Mouse (Mus musculus) lung, embryonic 14.5 days (tissue): ENCODE measurements around the gene Spout1. TPM values are rescaled to one million over a fixed set of nuclear protein-coding genes. Genes with fewer than 3 reads are reported as not detected.

Experiments
- ATAC-seq: fragments of 200-750 bp; cut with Nextera tagmentation; 2 replicates; pipeline ENCODE4 v1.8.0; 2017; ENCODE audit warnings: mild to moderate bottlenecking, moderate TSS enrichment, moderate library complexity; ENCODE audit not compliant: insufficient read depth
- DNase-seq: peaks from one replicate; pipeline ENCODE4 v3.0.0-alpha.2; 2015
- H3K27ac ChIP-seq: fragments of 300-500 bp; sonication (generic); 2 replicates; pipeline ENCODE4 v1.5.1; 2014; ENCODE audit warnings: low read depth, mild to moderate bottlenecking, moderate library complexity
- H3K27me3 ChIP-seq: fragments of 300-500 bp; sonication (generic); 2 replicates; pipeline ENCODE4 v1.6.1; 2014; ENCODE audit warnings: low read length, control low read depth; ENCODE audit not compliant: insufficient read depth
- H3K36me3 ChIP-seq: fragments of 300-500 bp; sonication (generic); 2 replicates; pipeline ENCODE4 v1.6.1; 2014; ENCODE audit warnings: control low read depth; ENCODE audit not compliant: insufficient read depth
- H3K4me1 ChIP-seq: fragments of 300-500 bp; sonication (generic); 2 replicates; pipeline ENCODE4 v1.6.1; 2014; ENCODE audit warnings: antibody characterized with exemption, control low read depth; ENCODE audit not compliant: insufficient read depth
- H3K4me2 ChIP-seq: fragments of 300-500 bp; sonication (generic); 2 replicates; pipeline ENCODE4 v1.6.1; 2014; ENCODE audit warnings: mild to moderate bottlenecking
- H3K4me3 ChIP-seq: fragments of 300-500 bp; sonication (generic); 2 replicates; pipeline ENCODE4 v1.5.1; 2014; ENCODE audit warnings: low read depth, low read length
- H3K9ac ChIP-seq: fragments of 300-500 bp; sonication (generic); 2 replicates; pipeline ENCODE4 v1.6.1; 2014
- H3K9me3 ChIP-seq: fragments of 300-500 bp; sonication (generic); 2 replicates; pipeline ENCODE4 v1.6.1; 2016; ENCODE audit warnings: low read depth, low read length, control low read depth
- CTCF ChIP-seq: IDR thresholded peaks from 2 replicates; pipeline ENCODE4 v1.5.1; 2016; ENCODE audit warnings: antibody characterized with exemption, low read depth
- WGBS: fragments of 180-500 bp; shearing (Covaris S2); extraction: QIAGEN DNeasy Blood & Tissue Kit; methylation state at CpG from one replicate; pipeline ENCODE4 v1.1.7; 2014; 5-methylcytosine and 5-hydroxymethylcytosine counted together
- polyA plus RNA-seq: library from polyadenylated mRNA; unstranded; fragments of >200 nt; fragmentation: Nextera tagmentation; extraction: Ambion mirVana; gene quantifications from 2 replicates; pipeline ENCODE4 v1.2.1, GENCODE M21; 2014

The Spout1 gene
- polyA plus RNA-seq, result 67.1 and 72.6 TPM in 2 replicates

DNA sequence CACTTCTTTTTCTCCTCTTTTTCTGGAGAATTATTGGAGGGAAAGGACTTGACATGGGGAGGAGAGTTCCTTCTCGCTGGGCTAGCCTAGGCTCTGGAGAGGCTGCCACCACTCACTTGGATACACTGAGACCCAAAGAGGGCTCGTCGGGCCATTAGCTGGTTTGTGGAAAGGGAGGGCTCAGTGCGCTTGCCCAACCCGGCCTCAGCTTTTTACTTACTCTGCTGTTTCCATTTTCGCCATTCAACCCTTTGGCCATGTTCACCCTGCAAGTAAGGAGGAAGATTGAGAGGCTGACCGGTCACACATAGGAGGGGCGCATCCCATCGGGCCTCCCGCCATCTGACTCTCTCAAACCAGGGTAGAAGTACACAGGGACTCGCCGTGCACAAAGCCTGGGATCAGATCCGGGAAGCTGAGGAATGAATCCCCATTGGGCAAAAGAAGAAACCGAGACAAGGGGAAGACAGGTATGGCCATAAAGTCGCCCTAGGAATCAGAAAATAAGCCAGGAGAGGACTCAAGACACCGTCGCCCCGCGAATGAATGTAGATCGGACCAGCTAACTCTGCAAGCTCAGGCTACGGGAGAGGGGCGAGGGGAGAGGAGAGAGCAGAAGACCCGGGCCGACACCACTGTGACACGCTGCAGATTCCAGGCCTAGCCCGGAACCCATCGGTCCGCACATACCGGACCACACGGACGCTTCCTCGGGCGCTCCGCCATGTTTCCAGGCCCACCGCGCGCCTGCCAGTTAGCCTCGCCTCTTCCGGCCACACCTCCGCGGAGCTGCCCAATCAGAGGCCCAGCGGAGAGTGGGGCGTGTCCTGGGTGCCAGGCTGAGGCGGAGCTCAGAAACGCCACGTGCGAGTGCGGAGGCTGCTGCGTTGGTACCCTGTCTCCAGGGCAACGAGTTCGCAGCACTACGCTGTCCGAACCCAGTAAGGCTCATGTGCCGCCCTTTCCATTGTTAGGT lies at the start of gene Spout1:
Gene Spout1 (minus strand): TSS at position 760 of the 976 bp plus-strand sequence.
- Histone ChIP-seq H3K4me3 (peak within 1 kb of the TSS; percentile 83), H3K27me3 (no peaks in the 10 kb centered on the region), H3K9ac (peak within 1 kb of the TSS; percentile 80), H3K4me2 (peak within 1 kb of the TSS; percentile 68), H3K9me3 (no peaks in the 10 kb centered on the region), H3K4me1 (peaks cover 7% of the 10 kb centered on the region; the same call in 1 of the 2 replicates), H3K27ac (peak within 1 kb of the TSS; percentile 46; the same call in 1 of the 2 replicates), H3K36me3 (peaks cover 40% of the 10 kb centered on the region)
- WGBS, result 1% methylated on average over 51 of the region's 54 CpGs
- peak; percentile 99 for ATAC-seq
- peak; percentile 99 for DNase-seq
- TF ChIP-seq CTCF, result no peak

DNA sequence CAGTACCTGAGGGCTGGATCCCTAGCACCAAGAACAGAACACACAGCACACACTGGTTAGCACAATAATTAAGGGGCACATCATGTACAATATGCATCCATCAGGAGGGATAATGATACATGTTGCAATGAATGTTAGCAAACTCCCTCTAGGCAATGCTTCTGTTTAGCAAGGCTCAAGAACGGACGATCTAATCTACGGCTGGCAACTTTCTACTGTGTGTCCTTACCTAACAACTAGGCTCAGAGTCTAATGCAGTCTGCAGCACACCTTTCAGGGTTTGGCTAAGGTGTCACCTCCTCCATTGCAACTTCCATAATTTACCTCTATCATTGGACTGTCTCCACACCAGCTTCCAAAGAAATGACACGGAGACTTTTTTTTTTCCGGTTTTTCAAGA lies 38.0 kb upstream of the Spout1 start:
- TF ChIP-seq CTCF, result no peak
- no peak for ATAC-seq
- no peaks in the 10 kb centered on the region for H3K9me3 ChIP-seq
- 92% methylated on average over 5 of the region's 5 CpGs for WGBS
- H3K4me2 ChIP-seq, result no peak overlapping the region
- H3K4me3 ChIP-seq, result no peak overlapping the region
- no peak overlapping the region for H3K9ac ChIP-seq
- no peaks in the 10 kb centered on the region for H3K4me1 ChIP-seq
- H3K27ac ChIP-seq, result no peak overlapping the region
- DNase-seq, result no peak
- no peaks in the 10 kb centered on the region for H3K27me3 ChIP-seq
- H3K36me3 ChIP-seq, result no peaks in the 10 kb centered on the region

DNA sequence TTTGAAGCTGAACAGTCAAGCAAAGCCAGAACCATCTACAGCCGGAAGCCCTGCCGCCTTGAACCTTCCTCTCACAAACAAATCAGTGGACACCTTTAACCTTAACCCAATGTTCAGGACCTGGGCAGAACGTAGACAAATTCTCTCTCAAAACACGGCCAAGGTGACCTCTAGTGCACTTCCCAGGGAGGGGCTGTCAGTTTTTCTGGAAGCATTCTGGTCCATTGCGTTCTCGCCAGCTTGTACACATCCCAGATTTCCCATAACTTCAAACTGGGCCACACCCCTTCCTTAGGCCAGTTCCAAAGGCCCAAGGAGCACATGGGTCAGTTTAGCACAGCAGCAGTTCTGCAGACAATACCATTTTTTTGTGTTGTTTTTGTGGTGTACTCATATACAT lies 37.2 kb upstream of the Spout1 start:
- no peaks in the 10 kb centered on the region for H3K36me3 ChIP-seq
- no peak overlapping the region for H3K9ac ChIP-seq
- whole genome bisulfite sequencing, result 50% methylated on average over 6 of the region's 6 CpGs
- H3K4me1 ChIP-seq, result no peaks in the 10 kb centered on the region
- H3K4me2 ChIP-seq, result no peak overlapping the region
- DNase-seq (no peak), ATAC-seq (no peak)
- TF ChIP-seq CTCF, result no peak
- no peak overlapping the region for H3K4me3 ChIP-seq
- no peaks in the 10 kb centered on the region for H3K27me3 ChIP-seq
- H3K27ac ChIP-seq, result no peak overlapping the region
- no peaks in the 10 kb centered on the region for H3K9me3 ChIP-seq

DNA sequence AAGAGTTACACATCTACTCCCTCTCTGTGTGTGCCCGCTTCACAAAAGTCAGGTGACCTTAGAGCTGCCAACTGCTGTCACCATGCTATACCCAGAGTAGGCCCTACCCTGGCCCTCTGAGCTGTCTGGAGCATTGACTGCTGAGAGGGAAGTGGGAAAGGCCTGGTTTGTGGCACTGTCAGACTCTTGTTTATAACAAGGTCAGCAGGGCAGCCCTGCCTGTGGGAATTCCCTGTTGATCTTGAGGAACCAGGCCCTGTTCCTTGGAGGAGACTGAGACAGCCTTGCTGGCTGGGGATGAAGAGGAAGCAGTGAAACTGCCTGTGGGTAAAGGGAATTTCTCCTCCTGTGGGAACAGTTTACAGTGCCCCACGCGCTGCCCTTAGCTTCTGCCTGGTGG lies 36.5 kb upstream of the Spout1 start:
- no peak for TF ChIP-seq CTCF
- ATAC-seq (no peak), DNase-seq (peak; percentile 8)
- H3K4me3 ChIP-seq, result no peak overlapping the region
- no peaks in the 10 kb centered on the region for H3K36me3 ChIP-seq
- H3K9me3 ChIP-seq, result no peaks in the 10 kb centered on the region
- no peaks in the 10 kb centered on the region for H3K4me1 ChIP-seq
- H3K4me2 ChIP-seq, result no peak overlapping the region
- WGBS, result 82% methylated on average over 3 of the region's 3 CpGs
- no peak overlapping the region for H3K27ac ChIP-seq
- no peaks in the 10 kb centered on the region for H3K27me3 ChIP-seq
- no peak overlapping the region for H3K9ac ChIP-seq

DNA sequence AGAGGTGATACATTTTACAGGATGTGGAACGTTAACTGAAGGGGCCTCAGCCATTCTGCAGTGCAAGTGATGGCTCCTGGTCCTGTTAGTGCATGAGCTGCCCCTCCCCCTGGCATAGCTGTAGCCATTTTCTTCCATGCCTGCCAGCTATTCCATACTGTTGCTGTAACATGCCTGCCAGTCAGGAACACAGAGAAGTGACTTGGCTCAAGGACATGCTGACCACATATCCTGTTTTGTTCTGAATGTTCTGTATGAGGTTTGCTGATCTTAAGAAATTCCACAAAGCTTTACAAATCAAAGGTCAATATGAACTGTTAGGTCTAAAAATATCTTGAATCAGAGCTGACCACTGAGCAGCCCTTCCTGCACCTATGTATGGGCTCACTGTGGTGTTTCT lies 34.7 kb upstream of the Spout1 start:
- Histone ChIP-seq H3K4me2 (no peak overlapping the region), H3K36me3 (no peaks in the 10 kb centered on the region), H3K27me3 (no peaks in the 10 kb centered on the region), H3K4me3 (no peak overlapping the region), H3K9me3 (no peaks in the 10 kb centered on the region), H3K4me1 (no peaks in the 10 kb centered on the region), H3K27ac (no peak overlapping the region), H3K9ac (no peak overlapping the region)
- ATAC-seq, result no peak
- WGBS, result 45% methylated on average over 1 of the region's 1 CpGs
- TF ChIP-seq CTCF, result no peak
- DNase-seq, result no peak

DNA sequence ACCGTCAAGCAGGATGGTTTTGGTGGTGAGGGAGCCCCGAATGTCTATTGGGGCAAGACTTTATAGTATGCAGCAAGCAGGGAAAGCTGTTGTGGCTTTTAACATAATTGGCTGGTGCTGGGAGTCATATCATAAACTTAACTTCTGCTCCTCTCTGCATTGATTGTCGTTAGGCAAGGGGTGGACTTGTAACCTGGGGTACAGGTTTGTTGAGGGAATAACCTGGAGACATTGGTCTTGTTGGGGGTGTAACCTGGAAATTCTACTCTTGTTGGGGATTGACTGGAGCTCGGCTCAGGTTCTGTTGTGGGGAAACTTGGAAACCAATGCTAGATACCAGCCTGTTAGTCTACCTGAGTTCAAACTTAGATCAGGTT lies 33.9 kb upstream of the Spout1 start:
- Histone ChIP-seq H3K36me3 (no peaks in the 10 kb centered on the region), H3K4me3 (no peak overlapping the region), H3K4me2 (no peak overlapping the region), H3K4me1 (no peaks in the 10 kb centered on the region), H3K27me3 (no peaks in the 10 kb centered on the region), H3K27ac (no peak overlapping the region), H3K9ac (no peak overlapping the region), H3K9me3 (no peaks in the 10 kb centered on the region)
- TF ChIP-seq CTCF, result no peak
- DNase-seq, result no peak
- WGBS, result 75% methylated on average over 4 of the region's 4 CpGs
- ATAC-seq, result no peak

DNA sequence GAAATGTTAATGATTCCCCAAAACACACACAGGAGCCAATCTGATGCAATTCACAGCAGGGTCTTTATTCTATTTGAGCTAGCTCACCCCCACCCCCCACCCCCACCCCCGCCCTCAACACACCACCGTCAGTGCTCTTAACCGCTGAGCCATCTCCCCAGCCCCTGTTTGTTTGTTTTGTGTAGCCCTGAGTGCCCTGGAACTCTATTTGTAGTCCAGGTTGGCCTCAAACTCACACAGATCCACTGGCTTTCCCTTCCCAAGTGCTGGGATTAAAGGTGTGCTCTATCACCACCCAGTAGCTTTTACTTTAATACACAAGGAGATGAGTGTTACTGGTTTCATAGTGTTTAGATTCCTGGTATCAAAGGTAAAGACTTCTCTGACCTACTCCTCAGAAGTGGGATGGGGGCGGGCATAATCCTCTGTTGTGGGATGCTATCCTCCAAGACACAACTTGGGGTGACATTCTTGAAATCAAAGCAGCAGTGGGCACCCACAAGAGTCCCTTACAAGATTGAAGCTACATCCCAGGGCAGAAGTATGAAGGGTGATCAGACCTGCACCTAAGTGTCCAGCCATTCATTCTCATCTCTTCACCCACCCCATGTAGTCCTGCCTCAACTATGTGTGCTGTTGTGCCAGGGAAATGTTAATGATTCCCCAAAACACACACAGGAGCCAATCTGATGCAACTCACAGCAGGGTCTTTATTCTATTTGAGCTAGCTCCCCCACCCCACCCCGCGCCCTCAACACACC lies 33.3 kb upstream of the Spout1 start:
- no peak for TF ChIP-seq CTCF
- Histone ChIP-seq H3K4me2 (no peak overlapping the region), H3K9me3 (no peaks in the 10 kb centered on the region), H3K27me3 (no peaks in the 10 kb centered on the region), H3K4me3 (no peak overlapping the region), H3K27ac (no peak overlapping the region), H3K36me3 (no peaks in the 10 kb centered on the region), H3K4me1 (no peaks in the 10 kb centered on the region), H3K9ac (no peak overlapping the region)
- 63% methylated on average over 6 of the region's 6 CpGs for WGBS
- ATAC-seq (no peak), DNase-seq (no peak)
